Mouse (Mus musculus) liver, adult 2 months (tissue): ENCODE results near the gene Pkn3. TPM values are rescaled to one million over a fixed set of nuclear protein-coding genes. Genes with fewer than 3 reads are reported as not detected.
"Not testable (repeated sequence)": the region's sequence is repeated elsewhere in the genome, so short reads cannot be mapped to it uniquely, and the experiment has no call there.

Experiments
- DNase-seq: peaks from one replicate; pipeline ENCODE4 v3.0.0-alpha.2; 2011; ENCODE audit warnings: low read depth, low spot score; ENCODE audit errors: extremely low read depth
- H3K27ac ChIP-seq: fragments of 200-500 bp; replicated peaks from 2 replicates; pipeline ENCODE4 v1.5.1; 2012; ENCODE audit warnings: low read depth, mild to moderate bottlenecking, control low read depth, inconsistent platforms, low read length; ENCODE audit not compliant: insufficient read depth
- H3K27me3 ChIP-seq: fragments of 200-500 bp; 2 replicates; pipeline ENCODE4 v1.6.1; 2012; ENCODE audit warnings: mild to moderate bottlenecking, moderate library complexity, low read length, inconsistent platforms; ENCODE audit not compliant: control insufficient read depth, insufficient read depth
- H3K36me3 ChIP-seq: fragments of 200-500 bp; 2 replicates; pipeline ENCODE4 v1.6.1; 2012; ENCODE audit warnings: low read length, inconsistent platforms; ENCODE audit not compliant: control insufficient read depth, insufficient read depth
- H3K4me1 ChIP-seq: fragments of 200-500 bp; 2 replicates; pipeline ENCODE4 v1.6.1; 2011; ENCODE audit warnings: low read length; ENCODE audit not compliant: control insufficient read depth, insufficient read depth
- H3K4me3 ChIP-seq: fragments of 200-500 bp; 2 replicates; pipeline ENCODE4 v1.5.1; 2011; ENCODE audit warnings: low read depth, mild to moderate bottlenecking, control low read depth, low read length, moderate library complexity; ENCODE audit not compliant: insufficient read depth
- H3K79me2 ChIP-seq: fragments of 200-500 bp; 2 replicates; pipeline ENCODE4 v1.6.1; 2012; ENCODE audit warnings: inconsistent platforms, mild to moderate bottlenecking, low read length, moderate library complexity; ENCODE audit not compliant: control insufficient read depth, insufficient read depth
- H3K9ac ChIP-seq: fragments of 200-500 bp; 2 replicates; pipeline ENCODE4 v1.6.1; 2012; ENCODE audit warnings: low read depth, mild to moderate bottlenecking, control low read depth, inconsistent platforms, low read length
- CTCF ChIP-seq: fragments of 200-500 bp; IDR thresholded peaks from 2 replicates; pipeline ENCODE4 v1.5.1; 2011; ENCODE audit warnings: low read depth, low read length, control low read depth
- POLR2A ChIP-seq: fragments of 200-500 bp; IDR thresholded peaks from 2 replicates; pipeline ENCODE4 v1.6.1; 2011; ENCODE audit warnings: low read length, control low read depth; ENCODE audit not compliant: insufficient read depth; ENCODE audit errors: extremely low read depth
- WGBS: fragments of 180-500 bp; shearing (Covaris S2); methylation state at CpG from one replicate; pipeline ENCODE4 v1.1.7; 2018; 5-methylcytosine and 5-hydroxymethylcytosine counted together
- polyA plus RNA-seq: library from polyadenylated mRNA; depleted of rRNA; stranded (reverse); fragments of >200 nt; gene quantifications from 2 replicates; pipeline ENCODE4 v1.2.3, GENCODE M21; 2012; rRNA removed
- total RNA-seq: library from RNA; depleted of rRNA; stranded (reverse); fragments of >200 nt; gene quantifications from 2 replicates; pipeline ENCODE4 v1.2.3, GENCODE M21; 2014; rRNA removed

Pkn3 gene
- total and polyA plus RNA-seq, 2 experiments, result 0.74 to 1.5 TPM

- under 1% methylated on average over 46 of the region's 46 CpGs for WGBS
- TF ChIP-seq POLR2A (peak; percentile 96), CTCF (no peak)
These were observed 56.3 kb downstream of the Pkn3 start, which contains the start of gene Tbc1d13 for GRCm38 (mm10) chr2:30133613-30134377. Gene Tbc1d13 (plus strand): TSS chr2:30133746.

GRCm38 (mm10) chr2:30134378-30134711, 56.9 kb downstream of the Pkn3 start:
- peak overlapping the region; percentile 92 for H3K4me3 ChIP-seq
- H3K79me2 ChIP-seq, result peaks cover 13% of the 10 kb centered on the region
- H3K27ac ChIP-seq, result peak overlapping the region; percentile 77
- no peak for TF ChIP-seq CTCF
- TF ChIP-seq POLR2A, result no peak
- H3K4me1 ChIP-seq, result peaks cover 11% of the 10 kb centered on the region; the same call in 1 of the 2 replicates
- H3K27me3 ChIP-seq, result no peaks in the 10 kb centered on the region
- peak overlapping the region; percentile 92 for H3K9ac ChIP-seq
- WGBS, result 3% methylated on average over 6 of the region's 6 CpGs
- peak; percentile 66 for DNase-seq
- H3K36me3 ChIP-seq, result peaks cover 17% of the 10 kb centered on the region

More at GRCm38 (mm10) chr2:30133613-30134377, 56.3 kb downstream of the Pkn3 start, which contains the start of gene Tbc1d13:
- peak within 1 kb of the TSS; percentile 92 for H3K9ac ChIP-seq
- peak; percentile 88 for DNase-seq
- peaks cover 11% of the 10 kb centered on the region; the same call in 1 of the 2 replicates for H3K4me1 ChIP-seq
- peaks cover 13% of the 10 kb centered on the region for H3K79me2 ChIP-seq
- H3K36me3 ChIP-seq, result peaks cover 14% of the 10 kb centered on the region
- no peaks in the 10 kb centered on the region for H3K27me3 ChIP-seq
- peak within 1 kb of the TSS; percentile 92 for H3K27ac ChIP-seq
- peak within 1 kb of the TSS; percentile 92 for H3K4me3 ChIP-seq

DNA sequence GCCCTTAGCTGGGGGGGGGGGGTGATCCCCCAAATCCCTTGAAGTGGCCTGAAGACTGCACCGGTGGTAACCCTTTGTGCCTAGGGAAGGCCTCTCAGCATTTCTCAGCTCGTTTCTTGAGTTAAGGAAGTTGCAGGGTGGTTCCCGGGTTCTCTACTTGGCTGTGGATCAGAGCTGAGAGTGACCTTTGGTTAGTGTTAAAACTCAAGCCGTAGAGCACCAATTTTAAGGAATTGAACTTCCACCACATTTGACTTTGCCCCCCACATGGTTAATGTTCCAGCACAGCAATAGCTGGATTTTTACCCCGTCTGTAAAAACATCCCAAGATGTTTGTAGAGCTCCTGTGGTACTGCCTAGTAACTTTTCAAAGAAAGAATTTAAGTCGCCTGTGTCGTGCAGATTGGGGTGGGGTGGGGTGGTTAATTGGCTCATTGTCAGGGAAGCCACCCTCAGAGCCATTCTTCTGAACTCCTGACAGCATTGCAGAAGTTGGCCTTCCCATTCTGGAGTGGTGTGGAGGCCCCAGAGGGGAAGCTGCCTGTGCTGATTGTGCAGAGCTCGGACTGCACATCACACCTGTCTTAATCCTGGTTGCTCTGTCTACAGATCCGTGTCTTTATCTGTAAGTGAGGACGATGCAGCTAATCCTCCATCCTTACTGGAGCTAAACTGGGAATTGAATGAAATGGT, 57.6 kb downstream of the Pkn3 start:
- H3K79me2 ChIP-seq, result peaks cover 13% of the 10 kb centered on the region
- WGBS, result 38% methylated on average over 10 of the region's 10 CpGs
- peaks cover 17% of the 10 kb centered on the region for H3K36me3 ChIP-seq
- H3K4me3 ChIP-seq, result peak overlapping the region; percentile 92
- H3K27ac ChIP-seq, result peak overlapping the region; percentile 77
- H3K4me1 ChIP-seq, result peaks cover 8% of the 10 kb centered on the region; the same call in 1 of the 2 replicates
- DNase-seq, result peak; percentile 61
- H3K9ac ChIP-seq, result peak overlapping the region; percentile 92
- TF ChIP-seq POLR2A, result no peak
- no peak for TF ChIP-seq CTCF
- H3K27me3 ChIP-seq, result no peaks in the 10 kb centered on the region

DNA sequence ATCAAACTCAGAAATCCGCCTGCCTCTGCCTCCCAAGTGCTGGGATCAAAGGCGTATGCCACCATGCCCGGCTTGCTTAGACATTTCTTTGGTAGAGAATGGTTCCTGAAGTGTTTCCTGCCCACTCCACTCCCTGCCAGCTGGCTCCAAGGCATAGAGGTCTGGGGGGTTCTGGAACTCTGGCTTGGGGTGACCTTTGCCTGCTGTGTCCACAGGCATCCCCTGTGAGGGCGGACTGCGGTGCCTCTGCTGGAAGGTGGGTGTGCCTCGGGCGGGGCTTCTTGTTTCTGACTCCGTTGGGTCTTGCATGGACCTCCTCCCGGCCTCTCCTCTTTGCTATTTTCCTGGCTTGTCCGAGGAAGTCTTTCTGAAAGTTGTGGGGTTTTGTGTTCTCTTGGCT, 59.0 kb downstream of the Pkn3 start:
- Histone ChIP-seq H3K27ac (no peak overlapping the region), H3K4me3 (no peak overlapping the region), H3K79me2 (peaks cover 13% of the 10 kb centered on the region), H3K27me3 (no peaks in the 10 kb centered on the region), H3K36me3 (peaks cover 28% of the 10 kb centered on the region), H3K4me1 (peaks cover 5% of the 10 kb centered on the region; the same call in 1 of the 2 replicates), H3K9ac (no peak overlapping the region)
- TF ChIP-seq CTCF, result no peak
- TF ChIP-seq POLR2A, result no peak
- no peak for DNase-seq
- WGBS, result 90% methylated on average over 10 of the region's 10 CpGs

DNA sequence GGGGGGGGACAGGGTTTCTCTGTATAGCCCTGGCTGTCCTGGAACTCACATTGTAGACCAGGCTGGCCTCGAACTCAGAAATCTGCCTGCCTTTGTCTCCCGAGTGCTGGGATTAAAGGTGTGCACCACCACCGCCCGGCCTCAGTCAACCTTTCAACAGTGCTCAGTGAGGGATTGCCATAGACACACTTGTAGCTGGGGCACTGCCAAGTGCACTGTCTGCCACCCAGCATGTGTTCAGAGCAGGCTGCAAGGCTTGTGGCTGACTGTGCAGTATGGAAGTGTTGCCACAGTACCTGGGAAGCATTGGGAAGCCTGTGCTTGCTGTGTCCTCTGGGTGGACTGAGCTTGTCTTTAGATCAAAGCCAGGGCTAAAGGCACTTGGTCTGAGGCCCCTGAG, 62.5 kb downstream of the Pkn3 start:
- H3K27me3 ChIP-seq, H3K27ac ChIP-seq, H3K9ac ChIP-seq, H3K4me3 ChIP-seq, DNase-seq: not testable (repeated sequence)
- H3K4me1 ChIP-seq, result peaks cover 18% of the 10 kb centered on the region
- peaks cover 10% of the 10 kb centered on the region for H3K79me2 ChIP-seq
- H3K36me3 ChIP-seq, result peaks cover 35% of the 10 kb centered on the region
- WGBS, result 72% methylated on average over 4 of the region's 4 CpGs

Other genes starting within 250 kb of the Pkn3 start
- 0.18 and 0.34 TPM in 2 replicates for gene Cercam, start 208.5 kb upstream of the Pkn3 start, total RNA-seq
- 0.31 and 0.54 TPM in 2 replicates for gene Cercam, start 208.5 kb upstream of the Pkn3 start, polyA plus RNA-seq
- 6.4 and 7.0 TPM in 2 replicates for gene Odf2, start 188.5 kb upstream of the Pkn3 start, total RNA-seq
- 3.7 and 7.0 TPM in 2 replicates for gene Odf2, start 188.5 kb upstream of the Pkn3 start, polyA plus RNA-seq
- gene Gle1, start 142.3 kb upstream of the Pkn3 start, total RNA-seq, result 17.8 and 22.6 TPM in 2 replicates
- gene Gle1, start 142.3 kb upstream of the Pkn3 start, polyA plus RNA-seq, result 13.8 and 14.3 TPM in 2 replicates
- 89.0 and 98.6 TPM in 2 replicates for gene Sptan1, start 112.1 kb upstream of the Pkn3 start, total RNA-seq
- gene Sptan1, start 112.1 kb upstream of the Pkn3 start, polyA plus RNA-seq, result 61.4 and 71.3 TPM in 2 replicates
- 5.5 and 7.5 TPM in 2 replicates for gene Wdr34, start 28.8 kb upstream of the Pkn3 start, total RNA-seq
- 9.7 and 10.3 TPM in 2 replicates for gene Wdr34, start 28.8 kb upstream of the Pkn3 start, polyA plus RNA-seq
- 64.2 and 85.1 TPM in 2 replicates for gene Set, start 20.3 kb upstream of the Pkn3 start, total RNA-seq
- gene Set, start 20.3 kb upstream of the Pkn3 start, polyA plus RNA-seq, result 25.9 and 26.3 TPM in 2 replicates
- 16.8 and 26.1 TPM in 2 replicates for gene Zdhhc12, start 16.0 kb downstream of the Pkn3 start, total RNA-seq
- 48.9 and 53.4 TPM in 2 replicates for gene Zdhhc12, start 16.0 kb downstream of the Pkn3 start, polyA plus RNA-seq
- gene Zer1, start 46.9 kb downstream of the Pkn3 start, total RNA-seq, result 7.1 and 9.5 TPM in 2 replicates
- 25.4 and 27.1 TPM in 2 replicates for gene Zer1, start 46.9 kb downstream of the Pkn3 start, polyA plus RNA-seq
- gene Tbc1d13, start 56.1 kb downstream of the Pkn3 start, total RNA-seq, result 25.8 and 26.6 TPM in 2 replicates
- 36.3 and 42.6 TPM in 2 replicates for gene Tbc1d13, start 56.1 kb downstream of the Pkn3 start, polyA plus RNA-seq
- gene Endog, start 93.8 kb downstream of the Pkn3 start, total RNA-seq, result 78.7 and 101 TPM in 2 replicates
- 122 and 132 TPM in 2 replicates for gene Endog, start 93.8 kb downstream of the Pkn3 start, polyA plus RNA-seq
- gene Spout1, start 100.8 kb downstream of the Pkn3 start, total RNA-seq, result 12.9 and 13.1 TPM in 2 replicates
- 14.0 and 14.9 TPM in 2 replicates for gene Spout1, start 100.8 kb downstream of the Pkn3 start, polyA plus RNA-seq
- 169 and 184 TPM in 2 replicates for gene Kyat1, start 128.2 kb downstream of the Pkn3 start, total RNA-seq
- 267 and 378 TPM in 2 replicates for gene Kyat1, start 128.2 kb downstream of the Pkn3 start, polyA plus RNA-seq
- gene Lrrc8a, start 160.0 kb downstream of the Pkn3 start, total RNA-seq, result 8.5 and 14.0 TPM in 2 replicates
- 22.6 and 24.1 TPM in 2 replicates for gene Lrrc8a, start 160.0 kb downstream of the Pkn3 start, polyA plus RNA-seq
- gene Gm28035, start 162.9 kb downstream of the Pkn3 start, total RNA-seq, result 4.2 and 5.1 TPM in 2 replicates
- gene Gm28035, start 162.9 kb downstream of the Pkn3 start, polyA plus RNA-seq, result 5.9 and 8.6 TPM in 2 replicates
- gene Phyhd1, start 188.5 kb downstream of the Pkn3 start, total RNA-seq, result 87.4 and 97.7 TPM in 2 replicates
- gene Phyhd1, start 188.5 kb downstream of the Pkn3 start, polyA plus RNA-seq, result 154 and 158 TPM in 2 replicates
- not detected in 2 replicates for gene Gm28038, start 203.4 kb downstream of the Pkn3 start, total RNA-seq
- not detected in 2 replicates for gene Gm28038, start 203.4 kb downstream of the Pkn3 start, polyA plus RNA-seq
- 12.2 and 14.7 TPM in 2 replicates for gene Dolk, start 208.7 kb downstream of the Pkn3 start, total RNA-seq
- 20.3 and 20.6 TPM in 2 replicates for gene Dolk, start 208.7 kb downstream of the Pkn3 start, polyA plus RNA-seq
- gene Nup188, start 208.7 kb downstream of the Pkn3 start, total RNA-seq, result 4.1 and 6.2 TPM in 2 replicates
- 6.0 and 9.6 TPM in 2 replicates for gene Nup188, start 208.7 kb downstream of the Pkn3 start, polyA plus RNA-seq